Mouse (Mus musculus) forebrain, embryonic 11.5 days (tissue): ENCODE results near the gene H2-T24. TPM values are rescaled to one million over a fixed set of nuclear protein-coding genes. Genes with fewer than 3 reads are reported as not detected.
"Not testable (repeated sequence)": the region's sequence is repeated elsewhere in the genome, so short reads cannot be mapped to it uniquely, and the experiment has no call there.

Experiments
- ATAC-seq: fragments of 200-750 bp; cut with Nextera tagmentation; replicated peaks from 2 replicates; pipeline ENCODE4 v1.8.0; 2017; ENCODE audit warnings: moderate TSS enrichment; ENCODE audit not compliant: low FRiP score
- DNase-seq: peaks from one replicate; pipeline ENCODE4 v3.0.0-alpha.2; 2017; ENCODE audit warnings: low spot score
- H3K27ac ChIP-seq: fragments of 300-500 bp; sonication (generic); 2 replicates; pipeline ENCODE4 v1.5.1; 2014; ENCODE audit warnings: low read depth, low read length
- H3K27me3 ChIP-seq: fragments of 300-500 bp; sonication (generic); 2 replicates; pipeline ENCODE4 v1.6.1; 2014; ENCODE audit warnings: mild to moderate bottlenecking, low read length, mixed read lengths; ENCODE audit not compliant: control insufficient read depth, insufficient read depth
- H3K36me3 ChIP-seq: fragments of 300-500 bp; sonication (generic); 2 replicates; pipeline ENCODE4 v1.6.1; 2014; ENCODE audit warnings: mild to moderate bottlenecking, low read length, moderate library complexity, mixed read lengths; ENCODE audit not compliant: control insufficient read depth, insufficient read depth
- H3K4me1 ChIP-seq: fragments of 300-500 bp; sonication (generic); replicated peaks from 2 replicates; pipeline ENCODE4 v1.6.1; 2014; ENCODE audit warnings: low read length, mixed read lengths; ENCODE audit not compliant: control insufficient read depth, insufficient read depth
- H3K4me2 ChIP-seq: fragments of 300-500 bp; sonication (generic); 2 replicates; pipeline ENCODE4 v1.6.1; 2014; ENCODE audit warnings: low read depth, mild to moderate bottlenecking, low read length, moderate library complexity, mixed read lengths; ENCODE audit not compliant: severe bottlenecking
- H3K4me3 ChIP-seq: fragments of 300-500 bp; sonication (generic); 2 replicates; pipeline ENCODE4 v1.5.1; 2014; ENCODE audit warnings: low read depth, low read length
- H3K9ac ChIP-seq: fragments of 300-500 bp; sonication (generic); 2 replicates; pipeline ENCODE4 v1.6.1; 2014; ENCODE audit warnings: low read length
- H3K9me3 ChIP-seq: fragments of 300-500 bp; sonication (generic); 2 replicates; pipeline ENCODE4 v1.6.1; 2016; ENCODE audit warnings: low read length, mixed read lengths; ENCODE audit not compliant: control insufficient read depth
- WGBS: fragments of 180-500 bp; shearing (Covaris S2); extraction: QIAGEN DNeasy Blood & Tissue Kit; methylation state at CpG from one replicate; pipeline ENCODE4 v1.1.7; 2014; 5-methylcytosine and 5-hydroxymethylcytosine counted together
- polyA plus RNA-seq: library from polyadenylated mRNA; unstranded; fragments of >200 nt; fragmentation: Nextera tagmentation; extraction: Ambion mirVana; gene quantifications from 2 replicates; pipeline ENCODE4 v1.2.1, GENCODE M21; 2014

The H2-T24 gene
- polyA plus RNA-seq, 1 experiment from 2014 or later = 4.3 TPM

- no peak overlapping the region for H3K27ac ChIP-seq
- H3K36me3 ChIP-seq = no peaks in the 10 kb centered on the region; the same call in 1 of the 2 replicates
- H3K9me3 ChIP-seq = no peaks in the 10 kb centered on the region
- 71% methylated on average over 3 of the region's 3 CpGs for WGBS
- H3K4me3 ChIP-seq = no peak overlapping the region
- DNase-seq (no peak), ATAC-seq (no peak)
- no peak overlapping the region for H3K9ac ChIP-seq
- no peaks in the 10 kb centered on the region for H3K27me3 ChIP-seq
- no peak overlapping the region for H3K4me2 ChIP-seq
- no peaks in the 10 kb centered on the region for H3K4me1 ChIP-seq
These were observed 841 bp downstream of the H2-T24 start for GRCm38 (mm10) chr17:36019519-36019918.

GRCm38 (mm10) chr17:36018979-36019378 lies 1.4 kb downstream of the H2-T24 start:
- Histone ChIP-seq H3K4me3 (no peak overlapping the region), H3K9ac (no peak overlapping the region), H3K36me3 (no peaks in the 10 kb centered on the region; the same call in 1 of the 2 replicates), H3K27me3 (no peaks in the 10 kb centered on the region), H3K9me3 (no peaks in the 10 kb centered on the region), H3K4me2 (no peak overlapping the region), H3K4me1 (no peaks in the 10 kb centered on the region), H3K27ac (no peak overlapping the region)
- ATAC-seq (no peak), DNase-seq (no peak)
- WGBS = 64% methylated on average over 2 of the region's 2 CpGs

- WGBS = 91% methylated on average over 5 of the region's 5 CpGs
- Histone ChIP-seq H3K4me3 (no peak overlapping the region), H3K9me3 (no peaks in the 10 kb centered on the region)
These were observed 3.3 kb downstream of the H2-T24 start for GRCm38 (mm10) chr17:36017046-36017445.

GRCm38 (mm10) chr17:36014977-36015376 lies 5.4 kb downstream of the H2-T24 start:
- Histone ChIP-seq H3K9ac (no peak overlapping the region), H3K36me3 (no peaks in the 10 kb centered on the region; the same call in 1 of the 2 replicates), H3K27me3 (no peaks in the 10 kb centered on the region), H3K4me2 (no peak overlapping the region), H3K4me3 (no peak overlapping the region), H3K27ac (no peak overlapping the region), H3K4me1 (no peaks in the 10 kb centered on the region), H3K9me3 (no peaks in the 10 kb centered on the region)
- DNase-seq (no peak), ATAC-seq (no peak)
- WGBS = 93% methylated on average over 5 of the region's 5 CpGs

More at GRCm38 (mm10) chr17:36017046-36017445, 3.3 kb downstream of the H2-T24 start:
- Histone ChIP-seq H3K27ac (no peak overlapping the region), H3K27me3 (no peaks in the 10 kb centered on the region), H3K36me3 (no peaks in the 10 kb centered on the region; the same call in 1 of the 2 replicates), H3K4me2 (no peak overlapping the region), H3K4me1 (no peaks in the 10 kb centered on the region), H3K9ac (no peak overlapping the region)
- ATAC-seq = no peak
- no peak for DNase-seq

- WGBS = 95% methylated on average over 7 of the region's 7 CpGs
- not testable (repeated sequence) for H3K36me3 ChIP-seq, H3K4me3 ChIP-seq, H3K27me3 ChIP-seq, H3K4me2 ChIP-seq, H3K9ac ChIP-seq, ATAC-seq, H3K9me3 ChIP-seq, H3K27ac ChIP-seq, H3K4me1 ChIP-seq, DNase-seq
These were observed 16.0 kb downstream of the H2-T24 start for GRCm38 (mm10) chr17:36004409-36004808.

- H3K4me2 ChIP-seq = no peak overlapping the region
- no peak overlapping the region for H3K27ac ChIP-seq
- 91% methylated on average over 7 of the region's 7 CpGs for WGBS
- ATAC-seq (no peak), DNase-seq (no peak)
- no peaks in the 10 kb centered on the region; the same call in 1 of the 2 replicates for H3K9me3 ChIP-seq
- no peak overlapping the region for H3K9ac ChIP-seq
- H3K4me3 ChIP-seq = no peak overlapping the region
- H3K36me3 ChIP-seq = no peaks in the 10 kb centered on the region; the same call in 1 of the 2 replicates
- H3K4me1 ChIP-seq = no peaks in the 10 kb centered on the region
- no peaks in the 10 kb centered on the region for H3K27me3 ChIP-seq
These were observed 17.0 kb downstream of the H2-T24 start for GRCm38 (mm10) chr17:36003331-36003730.

GRCm38 (mm10) chr17:36001966-36002365 lies 18.4 kb downstream of the H2-T24 start:
- H3K4me2 ChIP-seq = no peak overlapping the region

GRCm38 (mm10) chr17:36001121-36001897 lies 19.1 kb downstream of the H2-T24 start:
- DNase-seq (no peak), ATAC-seq (no peak)
- 97% methylated on average over 12 of the region's 12 CpGs for WGBS
- Histone ChIP-seq H3K9me3 (no peaks in the 10 kb centered on the region; the same call in 1 of the 2 replicates), H3K4me3 (no peak overlapping the region), H3K27me3 (no peaks in the 10 kb centered on the region), H3K36me3 (no peaks in the 10 kb centered on the region; the same call in 1 of the 2 replicates), H3K4me2 (no peak overlapping the region), H3K9ac (no peak overlapping the region), H3K27ac (no peak overlapping the region), H3K4me1 (0 out of 2 replicates have a peak, but pooled peaks cover 2% of the 10 kb centered on the region)

More at GRCm38 (mm10) chr17:36001966-36002365, 18.4 kb downstream of the H2-T24 start:
- Histone ChIP-seq H3K27ac (no peak overlapping the region), H3K4me1 (0 out of 2 replicates have a peak, but pooled peaks cover 2% of the 10 kb centered on the region), H3K27me3 (no peaks in the 10 kb centered on the region), H3K4me3 (no peak overlapping the region), H3K9me3 (no peaks in the 10 kb centered on the region; the same call in 1 of the 2 replicates), H3K9ac (no peak overlapping the region), H3K36me3 (no peaks in the 10 kb centered on the region; the same call in 1 of the 2 replicates)
- DNase-seq (no peak), ATAC-seq (no peak)
- 95% methylated on average over 6 of the region's 6 CpGs for WGBS
